Mouse (Mus musculus) olfactory bulb, adult 2 months (tissue): Measurements from ENCODE around the gene A930002H24Rik. TPM values are rescaled to one million over a fixed set of nuclear protein-coding genes. Genes with fewer than 3 reads are reported as not detected.
"Not testable (repeated sequence)": the region's sequence is repeated elsewhere in the genome, so short reads cannot be mapped to it uniquely, and the experiment has no call there.

Experiments
- H3K27ac ChIP-seq: fragments of 200-500 bp; 2 replicates; pipeline ENCODE4 v1.5.1; 2012; ENCODE audit warnings: low read depth, low read length; ENCODE audit not compliant: insufficient read depth
- H3K4me1 ChIP-seq: fragments of 200-500 bp; 2 replicates; pipeline ENCODE4 v1.6.1; 2012; ENCODE audit warnings: low read length; ENCODE audit not compliant: control insufficient read depth, insufficient read depth
- H3K4me3 ChIP-seq: fragments of 200-500 bp; 2 replicates; pipeline ENCODE4 v1.5.1; 2012; ENCODE audit warnings: mild to moderate bottlenecking, low read depth, low read length, moderate library complexity; ENCODE audit not compliant: insufficient read depth
- CTCF ChIP-seq: fragments of 200-500 bp; IDR thresholded peaks from 2 replicates; pipeline ENCODE4 v1.5.1; 2012; ENCODE audit warnings: low read depth, mild to moderate bottlenecking, low read length, moderate library complexity; ENCODE audit not compliant: insufficient read depth
- POLR2A ChIP-seq: fragments of 200-500 bp; IDR thresholded peaks from 2 replicates; pipeline ENCODE4 v1.6.1; 2012; ENCODE audit warnings: mild to moderate bottlenecking, low read depth, low read length, moderate library complexity; ENCODE audit not compliant: insufficient read depth
- WGBS: fragments of 180-500 bp; shearing (Covaris S2); methylation state at CpG from one replicate; pipeline ENCODE4 v1.1.7; 2018; 5-methylcytosine and 5-hydroxymethylcytosine counted together
- polyA plus RNA-seq: library from polyadenylated mRNA; stranded (reverse); fragments of >200 nt; gene quantifications from 2 replicates; pipeline ENCODE4 v1.2.4, GENCODE M21; 2012; ENCODE audit warnings: low replicate concordance; ENCODE audit not compliant: missing spikeins, insufficient read depth, insufficient read length

Gene A930002H24Rik
- polyA plus RNA-seq, 1 experiment = not detected

DNA sequence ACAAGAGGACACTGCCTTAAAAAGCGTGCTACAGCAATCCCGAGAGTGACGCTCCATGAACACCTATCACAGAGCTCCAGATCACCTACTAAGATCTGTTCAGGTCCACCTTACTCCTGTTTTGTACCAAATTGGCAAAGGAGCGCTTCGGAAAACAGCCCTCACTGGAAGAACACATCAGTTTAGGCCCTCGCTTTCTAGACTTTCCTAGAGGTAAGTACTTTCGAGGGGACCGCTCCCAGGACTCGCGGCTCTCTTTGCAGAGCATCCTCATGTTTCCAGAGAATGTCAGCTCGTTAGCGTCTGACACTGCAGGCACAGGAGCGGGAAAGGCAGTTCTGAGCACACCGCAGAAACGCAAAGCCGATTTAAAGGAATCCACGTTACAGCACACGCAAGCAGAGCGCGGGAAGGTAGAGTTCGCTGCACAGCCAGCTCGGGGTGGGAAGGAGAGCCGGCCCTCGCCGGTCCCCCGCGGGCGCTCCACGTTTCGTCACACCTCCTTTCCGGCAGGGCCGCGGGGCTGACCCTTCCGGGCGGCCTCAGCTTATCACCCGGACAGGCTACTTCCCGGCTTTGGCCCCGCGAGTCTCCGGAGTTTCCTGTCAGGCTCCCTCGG lies 470 bp downstream of the A930002H24Rik start, which contains the start of gene Fer:
Gene Fer (plus strand): TSS at position 51 of the 619 bp plus-strand sequence.
- H3K4me1 ChIP-seq = peaks cover 3% of the 10 kb centered on the region; the same call in 1 of the 2 replicates
- peak within 1 kb of the TSS; percentile 70; the same call in 1 of the 2 replicates for H3K27ac ChIP-seq
- TF ChIP-seq CTCF (no peak), POLR2A (no peak)
- peak within 1 kb of the TSS; percentile 92 for H3K4me3 ChIP-seq
- 2% methylated on average over 41 of the region's 41 CpGs for WGBS

DNA sequence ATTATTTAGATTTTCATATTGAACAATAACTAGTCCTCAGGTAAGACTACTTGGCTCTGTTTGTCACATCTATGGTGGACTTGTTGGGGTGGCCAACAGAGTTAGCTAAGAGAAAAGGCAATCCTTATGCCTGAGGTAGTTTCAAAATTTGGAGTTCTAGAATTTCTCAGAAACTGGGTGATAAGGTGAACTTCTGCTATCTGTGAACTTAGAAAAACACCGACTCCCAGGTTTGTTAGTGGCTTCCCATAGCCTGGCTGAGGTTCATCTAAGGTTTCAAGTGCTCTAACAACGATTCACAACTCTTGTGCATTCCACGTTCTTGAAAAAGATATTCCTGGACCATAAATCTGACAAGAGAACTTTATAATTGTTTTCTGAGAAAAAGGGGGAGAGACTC lies 1.2 kb downstream of the A930002H24Rik start:
- TF ChIP-seq CTCF (no peak), POLR2A (no peak)
- Histone ChIP-seq H3K4me3 (no peak overlapping the region), H3K27ac (no peak overlapping the region), H3K4me1 (peaks cover 3% of the 10 kb centered on the region; the same call in 1 of the 2 replicates)
- WGBS = 82% methylated on average over 3 of the region's 3 CpGs

DNA sequence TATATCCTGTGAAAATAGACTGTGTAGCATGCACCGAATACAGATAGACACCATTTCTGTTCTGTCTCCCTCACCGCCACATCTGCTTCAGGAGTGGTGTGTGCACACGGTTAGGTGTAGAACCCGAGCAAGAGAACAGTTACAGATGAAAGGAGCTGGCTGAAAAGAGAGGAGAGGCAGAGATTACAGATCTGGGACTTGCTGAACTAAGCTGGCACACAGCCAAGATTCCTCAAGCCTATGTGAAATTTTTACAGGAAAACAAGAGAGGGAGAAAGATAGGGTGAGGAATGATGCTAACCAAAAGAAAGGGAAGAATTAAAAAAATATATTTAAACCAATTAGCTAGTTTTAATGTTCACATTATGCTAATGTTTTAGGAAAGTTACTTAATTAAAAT lies 2.6 kb downstream of the A930002H24Rik start:
- Histone ChIP-seq H3K27ac (no peak overlapping the region), H3K4me3 (no peak overlapping the region), H3K4me1 (peaks cover 3% of the 10 kb centered on the region; the same call in 1 of the 2 replicates)
- no peak for TF ChIP-seq POLR2A
- TF ChIP-seq CTCF = no peak
- 46% methylated on average over 4 of the region's 4 CpGs for WGBS

DNA sequence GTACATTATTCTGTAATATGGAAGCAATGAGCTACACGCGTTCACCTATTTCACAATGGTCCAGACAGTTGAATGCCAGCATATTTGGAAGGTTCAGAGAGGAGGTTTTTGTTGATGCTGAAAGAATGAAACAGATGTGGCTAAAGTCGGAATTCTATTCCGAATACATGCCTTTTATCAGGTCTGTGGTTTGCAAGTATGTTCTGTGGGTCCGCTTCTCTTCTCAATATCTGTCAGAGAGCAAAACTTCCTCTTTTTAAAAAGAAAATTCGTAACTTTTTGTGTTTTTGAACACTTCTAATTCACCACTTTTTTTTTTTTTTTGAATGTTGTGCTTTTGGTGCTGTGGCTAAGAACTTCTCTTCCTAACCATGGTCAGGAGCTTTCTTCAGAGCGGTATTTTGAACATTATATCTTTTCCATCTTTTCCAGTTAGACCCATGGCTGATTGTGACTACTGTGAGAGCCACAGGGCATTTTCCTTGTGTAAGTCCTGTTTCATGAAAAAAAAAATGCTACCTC lies 6.5 kb downstream of the A930002H24Rik start:
- Histone ChIP-seq H3K4me3 (no peak overlapping the region), H3K27ac (no peak overlapping the region), H3K4me1 (no peaks in the 10 kb centered on the region)
- TF ChIP-seq POLR2A = no peak
- no peak for TF ChIP-seq CTCF
- WGBS = 92% methylated on average over 7 of the region's 7 CpGs

DNA sequence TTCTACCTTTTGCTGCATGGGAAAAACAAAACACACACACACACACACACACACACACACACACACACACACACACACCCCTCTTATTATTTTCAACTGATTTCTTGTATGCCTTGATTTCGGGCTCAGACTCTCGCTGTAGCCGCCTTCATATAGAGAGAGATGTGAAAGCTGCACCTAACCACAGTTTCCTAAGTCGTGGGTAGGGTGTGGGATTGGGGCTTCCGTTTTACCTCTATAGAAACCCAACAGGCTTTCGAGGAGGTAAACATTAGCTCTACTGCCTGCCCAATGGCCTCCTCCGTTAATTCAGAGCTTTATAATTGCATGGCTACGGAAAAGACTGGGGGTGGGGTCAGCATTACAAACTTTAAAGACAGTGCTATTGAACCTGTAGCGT lies 13.6 kb downstream of the A930002H24Rik start:
- peaks cover 6% of the 10 kb centered on the region for H3K4me1 ChIP-seq
- H3K27ac ChIP-seq = no peak overlapping the region
- H3K4me3 ChIP-seq = no peak overlapping the region
- TF ChIP-seq POLR2A (no peak), CTCF (no peak)
- 88% methylated on average over 9 of the region's 9 CpGs for WGBS

DNA sequence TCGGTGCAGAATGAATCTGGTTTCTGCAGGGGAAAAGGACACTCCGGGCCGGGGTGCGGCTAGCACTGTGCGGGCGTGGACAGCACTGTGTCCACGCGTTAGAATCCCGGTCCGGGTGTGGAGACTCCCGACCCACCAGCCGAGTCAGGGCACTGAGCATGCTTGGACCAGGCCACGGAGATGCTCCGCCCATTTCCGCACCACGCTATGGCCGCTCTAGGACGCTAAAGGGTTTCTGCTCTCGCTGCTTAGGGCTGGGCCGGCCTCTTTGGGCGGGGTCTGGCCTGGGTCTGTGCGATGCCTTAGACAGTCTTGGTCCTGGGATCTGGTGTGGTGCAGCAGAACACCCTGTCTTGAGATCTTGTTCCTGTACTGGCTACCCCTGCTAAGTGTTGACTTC lies 14.0 kb downstream of the A930002H24Rik start:
- Histone ChIP-seq H3K4me1 (peaks cover 6% of the 10 kb centered on the region), H3K27ac (0 out of 2 replicates have a peak overlapping the region, but pooled peaks have one; percentile 19), H3K4me3 (peak overlapping the region; percentile 64)
- no peak for TF ChIP-seq CTCF
- peak; percentile 52; the same call in 1 of the 2 replicates for TF ChIP-seq POLR2A
- WGBS = under 1% methylated on average over 22 of the region's 22 CpGs

DNA sequence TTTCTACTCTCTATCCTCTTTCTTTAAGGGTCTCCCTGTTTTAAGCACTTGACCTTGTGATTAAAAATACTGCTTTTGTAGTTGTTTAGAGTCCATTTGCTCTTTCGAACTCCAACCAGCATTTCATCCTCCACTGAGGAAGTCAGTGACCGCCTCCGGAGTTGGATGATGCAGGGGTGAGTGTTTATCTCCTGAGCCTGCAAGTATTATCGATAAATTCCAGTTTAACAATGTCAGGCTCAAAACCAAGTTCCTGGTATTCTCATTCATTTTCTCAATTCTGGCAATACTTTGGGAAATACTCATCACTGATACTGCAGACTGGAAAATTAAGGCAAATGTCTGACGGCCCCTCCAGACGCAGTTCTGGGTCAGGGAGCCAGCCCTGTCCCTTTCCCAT lies 14.4 kb downstream of the A930002H24Rik start:
- Histone ChIP-seq H3K27ac (0 out of 2 replicates have a peak overlapping the region, but pooled peaks have one; percentile 19), H3K4me3 (peak overlapping the region; percentile 64), H3K4me1 (peaks cover 6% of the 10 kb centered on the region)
- WGBS = 5% methylated on average over 6 of the region's 6 CpGs
- TF ChIP-seq POLR2A (no peak), CTCF (no peak)

DNA sequence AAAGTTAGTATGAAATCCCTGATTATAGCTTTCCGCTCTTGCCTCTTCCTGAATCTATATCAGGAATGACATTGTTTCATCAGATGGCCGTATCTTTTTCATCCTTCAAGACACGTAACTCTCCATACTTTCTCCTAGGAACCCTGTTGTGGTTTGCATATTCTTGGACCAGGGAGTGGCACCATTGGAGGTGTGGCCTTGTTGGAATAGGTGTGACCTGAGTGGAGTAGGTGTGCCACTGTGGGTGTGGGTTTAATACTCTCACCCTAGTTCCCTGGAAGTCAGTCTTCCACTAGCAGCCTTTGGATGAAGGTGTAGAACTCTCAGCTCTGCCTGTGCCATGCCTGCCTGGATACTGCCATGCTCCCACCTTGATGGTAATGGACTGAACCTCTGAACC lies 17.8 kb downstream of the A930002H24Rik start:
- not testable (repeated sequence) for H3K4me1 ChIP-seq, H3K4me3 ChIP-seq, H3K27ac ChIP-seq
- 95% methylated on average over 3 of the region's 3 CpGs for WGBS

DNA sequence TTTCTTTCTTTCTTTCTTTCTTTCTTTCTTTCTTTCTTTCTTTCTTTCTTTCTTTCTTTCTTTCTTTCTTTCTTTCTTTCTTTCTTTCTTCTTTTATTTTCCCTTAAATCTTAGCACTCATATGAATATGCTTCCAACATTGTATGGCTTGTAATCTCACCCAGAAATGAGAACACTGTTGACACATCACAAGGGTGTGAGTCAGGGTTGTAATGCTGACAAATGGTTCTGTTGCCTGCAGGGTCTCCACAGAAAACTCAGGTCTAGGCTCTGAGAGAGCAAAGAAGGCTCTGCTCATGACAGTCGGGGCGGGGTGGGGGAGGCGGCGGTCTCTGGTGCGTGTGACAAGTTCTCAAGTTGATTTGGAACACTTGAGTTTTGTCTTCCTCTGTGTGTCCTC lies 18.7 kb downstream of the A930002H24Rik start:
- WGBS = 81% methylated on average over 5 of the region's 5 CpGs
- H3K27ac ChIP-seq = no peak overlapping the region
- H3K4me3 ChIP-seq = no peak overlapping the region
- H3K4me1 ChIP-seq = peaks cover 6% of the 10 kb centered on the region
- no peak for TF ChIP-seq CTCF
- TF ChIP-seq POLR2A = no peak
